Mouse (Mus musculus): ENCODE data around the gene Surf4. TPM values are rescaled to one million over a fixed set of nuclear protein-coding genes. Genes with fewer than 3 reads are reported as not detected.

The Surf4 gene
- polyA plus RNA-seq (2015; fragmentation: Nextera tagmentation; extraction: Ambion mirVana) = 203 and 220 TPM in 2 replicates

DNA sequence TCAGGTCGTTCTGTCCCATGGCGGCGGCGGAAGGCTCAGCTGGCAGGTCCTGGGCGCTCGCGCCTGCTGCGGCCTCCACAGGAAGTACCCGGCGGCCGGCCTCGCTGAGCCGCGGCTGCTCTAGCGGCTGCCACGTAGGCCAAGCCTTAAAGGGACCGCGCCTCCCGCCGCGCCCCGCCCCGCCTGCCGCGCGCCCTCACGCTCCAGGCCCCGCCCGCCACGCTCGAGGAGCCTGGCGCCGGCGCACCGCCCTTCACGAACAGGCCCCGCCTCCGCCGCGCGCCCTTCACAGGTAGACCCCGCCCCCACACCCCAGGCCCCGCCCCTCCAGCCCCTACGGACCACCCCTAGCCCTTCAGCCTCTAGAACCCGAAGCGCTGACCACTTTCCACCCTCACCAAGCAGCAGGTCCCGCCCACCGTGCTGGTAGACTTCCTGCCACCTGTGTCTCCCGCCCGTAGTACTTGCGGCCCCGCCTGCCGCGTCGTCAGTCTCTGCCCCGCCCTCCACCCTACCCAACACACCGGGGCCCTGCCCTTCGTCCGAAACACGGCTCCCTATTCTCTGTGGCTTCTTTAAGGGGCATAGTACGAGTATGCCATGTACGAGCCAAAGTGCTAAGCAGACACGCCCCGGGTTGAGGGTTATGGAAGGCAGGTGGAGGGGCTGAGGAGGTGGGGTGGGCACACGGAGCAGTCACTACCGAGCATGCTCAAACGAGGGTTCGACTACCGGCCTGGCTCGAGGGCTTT lies at the start of gene Surf4, which contains the start of gene Stkld1:
Surf4 (minus strand) TSS at position 625 of the 752 bp plus-strand sequence.
Stkld1 (plus strand) TSS at position 744 of the 752 bp plus-strand sequence.
- peak within 1 kb of the TSS; percentile 99 for H3K4me3 ChIP-seq
- H3K4me2 ChIP-seq = peak within 1 kb of the TSS; percentile 73
- no peaks in the 10 kb centered on the region for H3K27me3 ChIP-seq
- ATAC-seq (ENCODE audit: insufficient number of reproducible peaks, insufficient read depth, low FRiP score, low TSS enrichment, low read depth) = peak; percentile 89
- WGBS = under 1% methylated on average over 58 of the region's 70 CpGs
- peak within 1 kb of the TSS; percentile 100 for H3K9ac ChIP-seq
- H3K9me3 ChIP-seq = no peaks in the 10 kb centered on the region
- peak within 1 kb of the TSS; percentile 87 for H3K27ac ChIP-seq
- H3K4me1 ChIP-seq = peaks cover 35% of the 10 kb centered on the region
- peaks cover 32% of the 10 kb centered on the region for H3K36me3 ChIP-seq

GRCm38 (mm10) chr2:26980361-26980760 lies 46.6 kb upstream of the Surf4 start:
- 71% methylated on average over 1 of the region's 1 CpGs for WGBS
- no peak overlapping the region for H3K27ac ChIP-seq
- H3K27me3 ChIP-seq = peaks cover 7% of the 10 kb centered on the region; the same call in 1 of the 2 replicates
- no peaks in the 10 kb centered on the region for H3K36me3 ChIP-seq
- H3K4me2 ChIP-seq = no peak overlapping the region
- ATAC-seq (ENCODE audit: insufficient number of reproducible peaks, insufficient read depth, low FRiP score, low TSS enrichment, low read depth) = no peak
- H3K4me3 ChIP-seq = no peak overlapping the region
- H3K9me3 ChIP-seq = no peaks in the 10 kb centered on the region
- H3K9ac ChIP-seq = no peak overlapping the region
- H3K4me1 ChIP-seq = 0 out of 2 replicates have a peak, but pooled peaks cover 3% of the 10 kb centered on the region

- Histone ChIP-seq H3K4me1 (no peaks in the 10 kb centered on the region), H3K27me3 (no peaks in the 10 kb centered on the region), H3K4me2 (no peak overlapping the region), H3K9ac (no peak overlapping the region), H3K4me3 (no peak overlapping the region), H3K36me3 (no peaks in the 10 kb centered on the region), H3K9me3 (no peaks in the 10 kb centered on the region), H3K27ac (no peak overlapping the region)
- WGBS = 54% methylated on average over 4 of the region's 4 CpGs
- no peak for ATAC-seq (ENCODE audit: insufficient number of reproducible peaks, insufficient read depth, low FRiP score, low TSS enrichment, low read depth)
Measured at GRCm38 (mm10) chr2:26973960-26974359, 40.2 kb upstream of the Surf4 start.

GRCm38 (mm10) chr2:26973116-26973515 lies 39.4 kb upstream of the Surf4 start, which contains the start of gene Adamts13:
Gene Adamts13, plus strand, starts transcription at chr2:26973416.
- no peak within 1 kb of the TSS for H3K4me2 ChIP-seq
- H3K9ac ChIP-seq = no peak within 1 kb of the TSS
- WGBS = 62% methylated on average over 3 of the region's 3 CpGs
- H3K27ac ChIP-seq = no peak within 1 kb of the TSS
- H3K27me3 ChIP-seq = no peaks in the 10 kb centered on the region
- no peak within 1 kb of the TSS for H3K4me3 ChIP-seq
- H3K4me1 ChIP-seq = no peaks in the 10 kb centered on the region
- H3K9me3 ChIP-seq = no peaks in the 10 kb centered on the region
- H3K36me3 ChIP-seq = no peaks in the 10 kb centered on the region
- no peak for ATAC-seq (ENCODE audit: insufficient number of reproducible peaks, insufficient read depth, low FRiP score, low TSS enrichment, low read depth)

GRCm38 (mm10) chr2:26967262-26967661 lies 33.5 kb upstream of the Surf4 start:
- Histone ChIP-seq H3K27me3 (no peaks in the 10 kb centered on the region), H3K4me3 (no peak overlapping the region), H3K9ac (no peak overlapping the region), H3K4me1 (peaks cover 15% of the 10 kb centered on the region), H3K9me3 (no peaks in the 10 kb centered on the region), H3K36me3 (peaks cover under 1% of the 10 kb centered on the region), H3K4me2 (no peak overlapping the region), H3K27ac (no peak overlapping the region)
- ATAC-seq (ENCODE audit: insufficient number of reproducible peaks, insufficient read depth, low FRiP score, low TSS enrichment, low read depth) = no peak
- WGBS = 76% methylated on average over 2 of the region's 2 CpGs

- H3K36me3 ChIP-seq = peaks cover 22% of the 10 kb centered on the region
- peak overlapping the region; percentile 83 for H3K4me3 ChIP-seq
- no peak for ATAC-seq (ENCODE audit: insufficient number of reproducible peaks, insufficient read depth, low FRiP score, low TSS enrichment, low read depth)
- no peaks in the 10 kb centered on the region for H3K27me3 ChIP-seq
- peak overlapping the region; percentile 81 for H3K4me2 ChIP-seq
- WGBS = 14% methylated on average over 14 of the region's 14 CpGs
- peak overlapping the region; percentile 94 for H3K9ac ChIP-seq
- peaks cover 25% of the 10 kb centered on the region for H3K4me1 ChIP-seq
- peak overlapping the region; percentile 99 for H3K27ac ChIP-seq
- no peaks in the 10 kb centered on the region for H3K9me3 ChIP-seq
Measured at GRCm38 (mm10) chr2:26964724-26965370, 31.1 kb upstream of the Surf4 start.

DNA sequence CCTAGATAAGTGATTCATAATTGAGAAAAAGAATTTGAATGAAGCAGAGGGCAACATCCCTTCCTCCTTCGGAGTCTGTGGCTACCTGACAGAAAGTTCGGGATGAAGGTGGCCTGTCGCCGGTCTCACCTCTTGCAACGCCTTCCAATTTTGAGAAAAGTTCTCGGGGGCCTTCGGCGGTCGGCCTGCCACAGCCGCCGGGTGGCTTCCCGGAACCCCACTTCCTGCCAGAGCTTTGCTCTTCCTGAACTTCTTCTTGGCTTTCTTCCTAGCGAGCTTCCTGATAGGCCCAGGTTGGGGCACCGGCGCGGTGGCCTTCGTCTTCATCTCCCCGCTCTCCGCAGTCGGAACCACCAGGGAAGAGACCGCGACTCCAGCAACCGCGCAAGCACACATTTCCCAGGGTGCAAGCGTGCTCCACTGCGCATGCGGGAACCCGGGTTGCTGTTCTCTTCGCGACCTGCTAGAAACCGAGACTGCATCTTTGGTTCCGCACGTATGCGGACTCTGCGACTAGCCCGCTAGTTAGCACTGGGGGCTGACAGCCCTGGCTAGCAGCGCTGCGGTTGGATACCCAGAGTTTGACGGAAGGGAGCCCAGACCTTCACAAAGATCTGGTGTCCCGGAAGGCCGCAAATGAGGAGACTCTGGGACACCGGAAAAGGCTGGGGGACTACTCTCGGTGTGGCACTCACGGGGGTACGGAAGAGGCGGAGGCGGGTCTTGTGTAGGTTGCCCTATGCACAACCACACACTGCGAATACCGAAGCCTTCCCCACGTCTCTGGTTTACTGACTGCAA lies 30.4 kb upstream of the Surf4 start, which contains the start of gene Rexo4:
Rexo4 (minus strand) TSS at position 464 of the 801 bp plus-strand sequence.
- peaks cover 25% of the 10 kb centered on the region for H3K4me1 ChIP-seq
- WGBS = under 1% methylated on average over 50 of the region's 50 CpGs
- H3K9me3 ChIP-seq = no peaks in the 10 kb centered on the region
- peak within 1 kb of the TSS; percentile 81 for H3K4me2 ChIP-seq
- peak within 1 kb of the TSS; percentile 99 for H3K27ac ChIP-seq
- ATAC-seq (ENCODE audit: insufficient number of reproducible peaks, insufficient read depth, low FRiP score, low TSS enrichment, low read depth) = peak; percentile 92
- H3K4me3 ChIP-seq = peak within 1 kb of the TSS; percentile 83
- H3K27me3 ChIP-seq = no peaks in the 10 kb centered on the region
- H3K36me3 ChIP-seq = peaks cover 26% of the 10 kb centered on the region
- H3K9ac ChIP-seq = peak within 1 kb of the TSS; percentile 94

- no peak overlapping the region for H3K9ac ChIP-seq
- ATAC-seq (ENCODE audit: insufficient number of reproducible peaks, insufficient read depth, low FRiP score, low TSS enrichment, low read depth) = no peak
- H3K27ac ChIP-seq = no peak overlapping the region
- H3K4me2 ChIP-seq = no peak overlapping the region
- 71% methylated on average over 4 of the region's 4 CpGs for WGBS
- H3K36me3 ChIP-seq = peaks cover 58% of the 10 kb centered on the region
- H3K9me3 ChIP-seq = no peaks in the 10 kb centered on the region
- peaks cover 25% of the 10 kb centered on the region for H3K4me1 ChIP-seq
- H3K4me3 ChIP-seq = no peak overlapping the region
- no peaks in the 10 kb centered on the region for H3K27me3 ChIP-seq
Measured at GRCm38 (mm10) chr2:26960756-26961155, 27.0 kb upstream of the Surf4 start.

GRCm38 (mm10) chr2:26957488-26957859 lies 23.7 kb upstream of the Surf4 start:
- Histone ChIP-seq H3K27me3 (no peaks in the 10 kb centered on the region), H3K4me2 (no peak overlapping the region), H3K4me1 (peaks cover 11% of the 10 kb centered on the region), H3K9me3 (no peaks in the 10 kb centered on the region), H3K9ac (no peak overlapping the region), H3K4me3 (no peak overlapping the region), H3K27ac (no peak overlapping the region), H3K36me3 (peaks cover 91% of the 10 kb centered on the region)
- no peak for ATAC-seq (ENCODE audit: insufficient number of reproducible peaks, insufficient read depth, low FRiP score, low TSS enrichment, low read depth)
- WGBS = 81% methylated on average over 2 of the region's 2 CpGs

DNA sequence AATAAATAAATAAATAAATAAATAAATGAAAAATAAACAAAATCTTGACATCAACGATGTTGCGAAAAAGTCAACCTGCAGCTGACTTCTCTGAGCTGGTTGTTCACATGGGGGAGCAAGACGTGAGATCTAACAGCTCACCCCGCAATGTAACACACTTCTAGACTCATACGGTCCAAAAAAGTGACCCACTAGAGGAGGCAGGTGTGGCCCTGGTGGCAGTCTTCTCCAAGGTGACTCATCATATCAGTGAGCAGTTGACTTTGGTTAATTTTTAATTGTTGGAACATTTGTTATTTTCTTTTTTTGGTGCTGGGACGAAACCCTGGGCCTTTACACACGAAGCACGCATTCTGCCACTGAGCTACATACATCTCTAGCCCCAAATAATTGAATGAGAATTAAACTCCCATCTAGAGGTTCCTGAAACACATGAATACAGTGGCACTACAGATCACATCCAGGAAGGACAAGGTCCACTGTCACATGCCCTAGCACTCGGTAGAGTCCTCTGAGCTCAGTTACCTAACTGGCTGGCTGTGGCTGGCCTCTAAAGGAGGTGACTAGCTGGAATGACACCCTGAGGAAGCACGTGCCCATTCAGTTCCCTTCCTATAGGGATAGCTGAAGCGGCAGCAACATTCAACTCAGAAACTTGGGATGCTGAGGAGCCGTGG lies 23.2 kb upstream of the Surf4 start:
- H3K9me3 ChIP-seq = no peaks in the 10 kb centered on the region
- no peak for ATAC-seq (ENCODE audit: insufficient number of reproducible peaks, insufficient read depth, low FRiP score, low TSS enrichment, low read depth)

More for the DNA sequence above, 23.2 kb upstream of the Surf4 start:
- Histone ChIP-seq H3K27ac (no peak overlapping the region), H3K4me1 (peaks cover 6% of the 10 kb centered on the region), H3K36me3 (peaks cover 92% of the 10 kb centered on the region), H3K4me2 (no peak overlapping the region), H3K9ac (no peak overlapping the region), H3K27me3 (no peaks in the 10 kb centered on the region), H3K4me3 (no peak overlapping the region)
- 94% methylated on average over 12 of the region's 12 CpGs for WGBS

Data from embryonic facial prominence, embryonic 13.5 days (tissue).